Mouse (Mus musculus): Measurements from ENCODE around the gene Fkbp8.

GRCm38 (mm10) chr8:70560096-70560495 lies 32.6 kb downstream of the Fkbp8 start:
- TF ChIP-seq CTCF (IDR thresholded peaks at IDR 0.05; ENCODE audit: low read depth, low read length) (peak; percentile 52), POLR2A (IDR thresholded peaks at IDR 0.05; ENCODE audit: insufficient read depth, low read length) (no peak), EP300 (IDR thresholded peaks at IDR 0.05; ENCODE audit: insufficient read depth, low read depth, low read length) (no peak)

Data from ES-Bruce4 (cell line).